Mouse (Mus musculus) forebrain, embryonic 13.5 days (tissue): ENCODE results near the gene Bcar3. TPM values are rescaled to one million over a fixed set of nuclear protein-coding genes. Genes with fewer than 3 reads are reported as not detected.
A peak's percentile ranks its signal among the peaks of the same experiment; 100 is the strongest.
"Not testable (repeated sequence)": the region's sequence is repeated elsewhere in the genome, so short reads cannot be mapped to it uniquely, and the experiment has no call there.

Experiments
- ATAC-seq: fragments of 200-750 bp; cut with Nextera tagmentation; 2 replicates; pipeline ENCODE4 v1.8.0; 2017
- H3K27ac ChIP-seq: fragments of 300-500 bp; sonication (generic); 2 replicates; pipeline ENCODE4 v1.5.1; 2015; ENCODE audit warnings: inconsistent platforms, mild to moderate bottlenecking, moderate library complexity
- H3K27me3 ChIP-seq: fragments of 300-500 bp; sonication (generic); 2 replicates; pipeline ENCODE4 v1.6.1; 2015; ENCODE audit warnings: mild to moderate bottlenecking, inconsistent platforms
- H3K36me3 ChIP-seq: fragments of 300-500 bp; sonication (generic); 2 replicates; pipeline ENCODE4 v1.6.1; 2015; ENCODE audit warnings: mild to moderate bottlenecking, inconsistent platforms; ENCODE audit not compliant: poor library complexity, severe bottlenecking
- H3K4me1 ChIP-seq: fragments of 300-500 bp; sonication (generic); 2 replicates; pipeline ENCODE4 v1.6.1; 2015; ENCODE audit warnings: inconsistent platforms
- H3K4me2 ChIP-seq: fragments of 300-500 bp; sonication (generic); 2 replicates; pipeline ENCODE4 v1.6.1; 2015; ENCODE audit warnings: inconsistent platforms, mild to moderate bottlenecking, moderate library complexity
- H3K4me3 ChIP-seq: fragments of 300-500 bp; sonication (generic); 2 replicates; pipeline ENCODE4 v1.5.1; 2015; ENCODE audit warnings: mild to moderate bottlenecking, inconsistent platforms
- H3K9ac ChIP-seq: fragments of 300-500 bp; sonication (generic); 2 replicates; pipeline ENCODE4 v1.6.1; 2015; ENCODE audit warnings: mild to moderate bottlenecking, inconsistent platforms
- H3K9me3 ChIP-seq: fragments of 300-500 bp; sonication (generic); replicated peaks from 2 replicates; pipeline ENCODE4 v1.6.1; 2016; ENCODE audit warnings: inconsistent platforms
- WGBS: fragments of 180-500 bp; shearing (Covaris S2); methylation state at CpG from one replicate; pipeline ENCODE4 v1.1.7; 2015; 5-methylcytosine and 5-hydroxymethylcytosine counted together
- polyA plus RNA-seq: library from polyadenylated mRNA; unstranded; fragments of >200 nt; fragmentation: Nextera tagmentation; extraction: Ambion mirVana; gene quantifications from 2 replicates; pipeline ENCODE4 v1.2.1, GENCODE M21; 2015

Bcar3 gene
- polyA plus RNA-seq, 1 experiment from 2014 or later = 6.0 TPM

GRCm38 (mm10) chr3:122376011-122376410 is 82.1 kb downstream of the Bcar3 start:
- H3K27ac ChIP-seq = no peak overlapping the region
- no peaks in the 10 kb centered on the region for H3K36me3 ChIP-seq
- no peak overlapping the region for H3K9ac ChIP-seq
- peaks cover 15% of the 10 kb centered on the region for H3K4me1 ChIP-seq
- H3K4me3 ChIP-seq = no peak overlapping the region
- ATAC-seq = no peak
- no peaks in the 10 kb centered on the region for H3K9me3 ChIP-seq
- no peaks in the 10 kb centered on the region for H3K27me3 ChIP-seq
- no peak overlapping the region for H3K4me2 ChIP-seq

DNA sequence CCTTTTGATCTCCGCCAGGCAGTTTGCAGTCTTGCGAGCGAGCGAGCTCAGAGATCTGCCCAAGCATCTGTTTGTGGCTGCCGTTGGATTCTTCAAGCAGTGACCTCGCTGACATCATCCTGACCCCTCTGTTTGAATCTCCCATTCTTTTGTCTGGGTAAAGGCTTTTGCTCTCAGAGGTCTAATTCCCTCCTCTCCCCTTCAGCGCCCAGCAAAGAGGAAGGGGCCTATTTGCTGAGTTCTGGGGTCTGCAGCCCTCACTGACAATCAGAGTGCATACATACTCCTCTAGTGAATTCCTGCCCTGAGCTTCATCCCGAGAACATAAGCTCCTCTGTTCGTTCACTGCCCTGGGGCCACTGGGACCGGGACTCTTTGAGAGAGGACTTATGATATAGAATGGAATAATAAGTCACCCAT is 82.5 kb downstream of the Bcar3 start:
- no peak overlapping the region for H3K9ac ChIP-seq
- H3K4me3 ChIP-seq = no peak overlapping the region
- 11% methylated on average over 10 of the region's 10 CpGs for WGBS
- H3K27me3 ChIP-seq = no peaks in the 10 kb centered on the region
- H3K4me2 ChIP-seq = no peak overlapping the region
- no peaks in the 10 kb centered on the region for H3K9me3 ChIP-seq
- peaks cover 15% of the 10 kb centered on the region for H3K4me1 ChIP-seq
- no peaks in the 10 kb centered on the region for H3K36me3 ChIP-seq
- no peak overlapping the region for H3K27ac ChIP-seq
- peak; percentile 33; the same call in 1 of the 2 replicates for ATAC-seq

DNA sequence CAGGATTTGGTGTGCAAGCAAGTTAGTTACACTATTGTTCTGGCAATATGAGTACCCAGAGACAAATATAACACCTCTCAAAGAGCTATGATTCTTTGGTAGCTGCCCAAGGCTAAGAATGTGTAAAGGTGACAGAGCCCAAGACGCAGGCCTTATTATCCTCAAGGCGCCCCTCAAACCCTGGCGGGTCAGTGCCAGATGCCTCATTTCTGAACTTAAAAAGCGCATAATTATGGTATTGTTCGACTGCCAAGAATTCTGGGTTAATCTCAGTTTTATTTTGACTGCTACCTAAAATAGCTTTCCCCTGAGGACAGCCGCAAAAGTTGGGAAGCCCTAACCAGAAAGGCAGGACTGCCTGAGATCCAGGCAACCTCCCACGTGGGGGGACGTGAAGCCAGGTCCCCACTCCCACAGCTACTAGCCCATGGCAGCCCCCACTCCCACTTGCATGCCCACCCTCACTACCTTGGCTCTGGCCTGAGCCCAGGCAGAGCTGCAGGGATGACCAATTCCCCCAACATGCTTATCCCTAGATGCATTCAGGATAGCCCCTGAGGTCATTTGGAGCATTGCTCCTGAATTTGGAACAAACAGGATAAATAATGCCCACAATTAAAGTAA is 83.0 kb downstream of the Bcar3 start:
- H3K4me3 ChIP-seq = no peak overlapping the region
- no peaks in the 10 kb centered on the region for H3K27me3 ChIP-seq
- H3K27ac ChIP-seq = no peak overlapping the region
- peaks cover 15% of the 10 kb centered on the region for H3K4me1 ChIP-seq
- WGBS = 32% methylated on average over 8 of the region's 8 CpGs
- no peak overlapping the region for H3K4me2 ChIP-seq
- no peaks in the 10 kb centered on the region for H3K9me3 ChIP-seq
- H3K9ac ChIP-seq = no peak overlapping the region
- no peak for ATAC-seq
- no peaks in the 10 kb centered on the region for H3K36me3 ChIP-seq

DNA sequence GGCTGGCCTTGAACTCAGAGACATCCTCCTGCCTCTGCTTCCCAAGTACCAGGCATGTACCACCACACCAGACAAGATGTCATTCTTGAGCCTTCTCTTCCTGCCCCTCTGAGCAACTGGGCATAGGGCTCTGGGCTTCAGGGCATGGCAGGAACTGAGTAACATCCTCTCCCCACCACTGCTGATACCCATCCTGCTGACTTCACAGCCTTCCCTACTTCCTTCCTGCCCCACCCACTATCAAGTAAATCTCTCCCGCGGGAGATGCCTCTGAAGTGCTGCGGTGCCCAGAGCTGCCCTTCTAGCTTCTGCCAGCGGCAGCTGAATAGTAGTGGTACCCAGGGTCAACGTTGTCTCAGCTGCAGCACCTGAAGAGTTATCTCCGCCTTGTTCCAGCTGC is 84.7 kb downstream of the Bcar3 start:
- Histone ChIP-seq H3K27me3 (no peaks in the 10 kb centered on the region), H3K4me3 (no peak overlapping the region), H3K9ac (no peak overlapping the region), H3K4me1 (peaks cover 15% of the 10 kb centered on the region), H3K36me3 (no peaks in the 10 kb centered on the region), H3K9me3 (no peaks in the 10 kb centered on the region), H3K4me2 (no peak overlapping the region), H3K27ac (no peak overlapping the region)
- WGBS = 92% methylated on average over 6 of the region's 6 CpGs
- ATAC-seq = no peak

DNA sequence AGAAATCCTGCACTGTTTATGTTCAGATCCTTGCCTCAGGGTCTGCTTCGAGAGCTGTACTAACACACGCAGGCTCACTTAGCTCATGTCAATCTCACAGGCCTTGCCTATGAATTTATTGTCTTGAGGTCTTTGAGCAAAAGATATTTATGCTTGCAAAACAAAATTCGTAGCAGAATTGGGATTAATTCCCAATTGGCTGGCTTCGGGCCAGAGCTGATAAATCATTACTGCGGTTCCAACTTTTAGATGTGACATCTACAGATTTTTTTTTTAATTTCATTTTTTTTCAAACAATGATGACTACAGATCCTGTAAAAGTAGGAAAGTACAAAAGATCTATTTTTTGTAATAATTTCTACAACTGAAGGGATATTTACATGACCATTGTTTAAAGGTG is 86.8 kb downstream of the Bcar3 start:
- H3K9ac ChIP-seq = no peak overlapping the region
- ATAC-seq = no peak
- H3K9me3 ChIP-seq = no peaks in the 10 kb centered on the region
- H3K4me1 ChIP-seq = peaks cover 15% of the 10 kb centered on the region
- H3K27me3 ChIP-seq = no peaks in the 10 kb centered on the region
- H3K4me2 ChIP-seq = no peak overlapping the region
- WGBS = 84% methylated on average over 5 of the region's 5 CpGs
- H3K4me3 ChIP-seq = no peak overlapping the region
- no peaks in the 10 kb centered on the region for H3K36me3 ChIP-seq
- H3K27ac ChIP-seq = no peak overlapping the region

GRCm38 (mm10) chr3:122381591-122381990 is 87.7 kb downstream of the Bcar3 start:
- Histone ChIP-seq H3K4me1 (peaks cover 7% of the 10 kb centered on the region), H3K27ac (no peak overlapping the region), H3K9ac (no peak overlapping the region), H3K9me3 (no peaks in the 10 kb centered on the region), H3K36me3 (no peaks in the 10 kb centered on the region), H3K27me3 (no peaks in the 10 kb centered on the region), H3K4me2 (no peak overlapping the region), H3K4me3 (no peak overlapping the region)
- ATAC-seq = no peak
- 97% methylated on average over 3 of the region's 3 CpGs for WGBS

- no peak for ATAC-seq
- Histone ChIP-seq H3K4me3 (no peak overlapping the region), H3K9ac (no peak overlapping the region), H3K9me3 (no peaks in the 10 kb centered on the region), H3K4me1 (no peaks in the 10 kb centered on the region), H3K4me2 (no peak overlapping the region), H3K36me3 (no peaks in the 10 kb centered on the region), H3K27me3 (no peaks in the 10 kb centered on the region), H3K27ac (no peak overlapping the region)
- WGBS = 92% methylated on average over 5 of the region's 5 CpGs
Measured at GRCm38 (mm10) chr3:122386444-122386843, 92.5 kb downstream of the Bcar3 start.

DNA sequence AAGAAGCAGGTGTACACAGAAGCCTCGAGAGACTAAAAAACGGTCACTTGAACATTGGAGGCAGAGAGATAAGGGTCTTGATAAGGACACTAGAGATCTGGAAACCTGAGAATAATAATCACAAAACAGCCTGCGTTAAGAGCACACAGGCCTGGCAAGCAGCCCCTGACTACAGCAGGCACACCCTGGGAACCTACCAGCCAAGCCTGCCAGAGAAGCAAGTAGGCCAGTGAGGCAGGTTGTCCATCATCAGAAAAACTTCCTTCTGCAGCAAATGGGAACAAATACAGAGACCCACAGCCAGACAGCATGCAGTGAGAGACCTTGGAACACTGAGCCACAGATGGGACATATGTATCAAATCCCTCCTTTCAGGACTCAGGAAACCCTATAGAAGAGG is 93.8 kb downstream of the Bcar3 start:
- Histone ChIP-seq H3K9ac (no peak overlapping the region), H3K27ac (no peak overlapping the region), H3K4me3 (no peak overlapping the region), H3K9me3 (no peaks in the 10 kb centered on the region), H3K36me3 (no peaks in the 10 kb centered on the region), H3K27me3 (no peaks in the 10 kb centered on the region), H3K4me1 (no peaks in the 10 kb centered on the region), H3K4me2 (no peak overlapping the region)
- ATAC-seq = no peak
- WGBS = 89% methylated on average over 3 of the region's 3 CpGs

GRCm38 (mm10) chr3:122389972-122390371 is 96.0 kb downstream of the Bcar3 start:
- Histone ChIP-seq H3K4me1 (no peaks in the 10 kb centered on the region), H3K27ac (no peak overlapping the region), H3K9me3 (no peaks in the 10 kb centered on the region), H3K4me2 (no peak overlapping the region), H3K36me3 (no peaks in the 10 kb centered on the region), H3K27me3 (no peaks in the 10 kb centered on the region), H3K9ac (no peak overlapping the region), H3K4me3 (no peak overlapping the region)
- WGBS = 89% methylated on average over 5 of the region's 5 CpGs
- ATAC-seq = no peak

- Histone ChIP-seq H3K9ac (no peak overlapping the region), H3K4me3 (no peak overlapping the region), H3K36me3 (no peaks in the 10 kb centered on the region), H3K27me3 (no peaks in the 10 kb centered on the region), H3K9me3 (no peaks in the 10 kb centered on the region), H3K27ac (no peak overlapping the region), H3K4me1 (no peaks in the 10 kb centered on the region), H3K4me2 (no peak overlapping the region)
- ATAC-seq = no peak
- 94% methylated on average over 2 of the region's 2 CpGs for WGBS
Measured at GRCm38 (mm10) chr3:122391098-122391497, 97.2 kb downstream of the Bcar3 start.

DNA sequence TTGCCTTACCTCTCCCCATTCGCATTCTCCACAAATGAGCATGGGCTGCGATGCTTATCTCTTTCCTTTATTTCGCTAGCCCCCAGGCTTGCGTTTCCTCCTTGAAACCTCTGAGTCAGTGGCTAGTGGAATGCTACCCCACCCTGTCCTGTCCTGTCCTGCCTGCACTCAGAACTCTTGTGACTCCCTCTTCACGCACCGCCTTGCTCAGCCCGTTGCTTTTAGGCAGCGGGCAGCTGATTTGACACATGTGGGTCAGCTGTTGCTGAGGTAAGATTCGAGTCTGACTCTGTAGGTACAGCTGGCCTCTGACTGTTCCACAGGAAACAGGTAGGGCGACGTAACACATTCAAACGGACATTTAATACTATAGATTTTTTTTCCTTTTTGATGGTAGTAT is 97.9 kb downstream of the Bcar3 start:
- Histone ChIP-seq H3K4me3 (no peak overlapping the region), H3K27me3 (no peaks in the 10 kb centered on the region), H3K27ac (no peak overlapping the region), H3K4me2 (no peak overlapping the region), H3K4me1 (no peaks in the 10 kb centered on the region), H3K9ac (no peak overlapping the region), H3K36me3 (no peaks in the 10 kb centered on the region), H3K9me3 (no peaks in the 10 kb centered on the region)
- WGBS = 74% methylated on average over 12 of the region's 12 CpGs
- ATAC-seq = no peak

DNA sequence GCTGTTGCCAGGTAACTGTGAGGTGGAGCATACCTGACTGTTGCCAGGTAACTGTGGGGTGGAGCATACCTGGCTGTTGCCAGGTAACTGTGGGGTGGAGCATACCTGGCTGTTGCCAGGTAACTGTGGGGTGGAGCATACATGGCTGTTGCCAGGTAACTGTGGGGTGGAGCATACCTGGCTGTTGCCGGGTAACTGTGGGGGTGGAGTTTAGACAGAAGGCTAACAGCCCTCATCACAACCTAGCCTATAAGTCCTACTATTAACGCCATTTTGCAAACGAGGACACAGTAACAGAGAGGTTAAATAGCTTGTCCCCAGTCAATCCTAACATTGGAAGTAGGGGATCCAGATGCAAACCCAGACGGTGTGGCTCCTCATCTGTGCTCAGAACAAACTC is 99.5 kb downstream of the Bcar3 start:
- not testable (repeated sequence) for H3K4me3 ChIP-seq, H3K9ac ChIP-seq, ATAC-seq, H3K27me3 ChIP-seq, H3K27ac ChIP-seq, H3K4me1 ChIP-seq, H3K9me3 ChIP-seq, H3K36me3 ChIP-seq, H3K4me2 ChIP-seq
- WGBS = 61% methylated on average over 4 of the region's 4 CpGs

DNA sequence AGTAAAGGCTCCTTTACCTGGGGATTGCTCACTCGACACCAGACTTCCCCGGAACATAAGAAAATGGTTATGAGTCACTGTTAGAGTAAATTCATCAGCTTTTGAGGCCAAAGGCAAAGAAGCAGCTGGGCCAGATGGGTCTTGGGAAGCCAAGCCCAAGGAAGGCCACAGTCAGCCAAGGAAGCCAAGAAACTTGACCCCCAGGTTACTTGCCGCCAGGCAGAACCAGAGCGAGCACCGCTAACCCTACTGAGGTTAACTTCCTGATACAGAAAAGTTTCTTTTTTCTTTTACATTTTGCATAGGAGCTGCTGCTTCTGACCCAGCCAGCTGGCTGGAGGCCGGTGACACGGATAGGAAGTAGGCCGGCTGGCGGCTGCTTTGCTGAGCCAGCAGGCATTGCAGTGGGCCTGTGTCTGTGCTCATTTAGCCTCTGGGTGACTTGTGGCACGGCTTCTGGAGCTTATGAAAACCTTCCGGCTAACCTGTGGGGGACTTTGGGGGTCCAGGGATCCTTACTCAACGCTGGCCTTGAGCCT is 100.0 kb downstream of the Bcar3 start:
- ATAC-seq = no peak

More for the DNA sequence above, 100.0 kb downstream of the Bcar3 start:
- 88% methylated on average over 12 of the region's 12 CpGs for WGBS
- Histone ChIP-seq H3K4me2 (no peak overlapping the region), H3K27me3 (no peaks in the 10 kb centered on the region), H3K9me3 (no peaks in the 10 kb centered on the region), H3K27ac (no peak overlapping the region), H3K36me3 (no peaks in the 10 kb centered on the region), H3K4me1 (no peaks in the 10 kb centered on the region), H3K9ac (no peak overlapping the region), H3K4me3 (no peak overlapping the region)
